Mouse (Mus musculus) kidney, postnatal 4 days (tissue): ENCODE measurements at regions not wholly inside any gene's neighbourhood (a gene's known extent, or its start where the extent isn't known, plus 50 kb on each side); places are given as distances from the start of the nearest gene placed in this dataset.

Source experiments
- DNase-seq, 2 experiments: peaks; one replicate each; pipeline ENCODE4 v3.0.0; 2021; ENCODE audit warnings: mixed read lengths in 2 of 2

DNA sequence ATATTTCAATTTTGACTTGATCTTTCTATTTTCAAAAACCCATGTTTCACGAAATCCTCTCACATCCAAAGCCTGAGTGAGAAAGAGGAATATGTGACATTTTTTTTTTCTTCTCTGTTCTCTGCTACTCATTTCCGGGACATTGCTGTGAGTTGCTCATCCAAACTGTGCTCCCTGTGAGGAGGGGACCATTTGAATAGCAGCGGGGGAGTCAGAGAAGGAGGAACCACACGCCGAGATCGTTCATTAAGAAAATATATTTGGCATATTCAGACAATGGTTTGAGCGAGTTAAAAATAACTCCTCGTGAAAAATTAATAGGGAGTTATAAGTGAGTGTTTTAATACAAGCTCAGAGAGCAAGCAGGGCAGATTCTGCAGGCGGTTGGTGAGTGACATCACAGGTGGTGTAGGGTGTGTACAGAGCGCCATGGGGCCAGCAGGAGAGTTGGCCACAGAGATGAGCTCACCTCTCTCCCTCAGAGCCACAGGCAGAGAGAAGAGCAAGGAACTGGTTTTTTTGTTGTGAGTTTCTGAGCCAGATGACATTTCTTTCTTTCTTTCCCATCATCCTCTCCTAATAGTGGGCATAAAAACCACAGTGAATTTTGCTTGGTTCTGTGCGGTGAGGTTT, 54.4 kb upstream of the Calcoco1 start:
- no peak for DNase-seq

DNA sequence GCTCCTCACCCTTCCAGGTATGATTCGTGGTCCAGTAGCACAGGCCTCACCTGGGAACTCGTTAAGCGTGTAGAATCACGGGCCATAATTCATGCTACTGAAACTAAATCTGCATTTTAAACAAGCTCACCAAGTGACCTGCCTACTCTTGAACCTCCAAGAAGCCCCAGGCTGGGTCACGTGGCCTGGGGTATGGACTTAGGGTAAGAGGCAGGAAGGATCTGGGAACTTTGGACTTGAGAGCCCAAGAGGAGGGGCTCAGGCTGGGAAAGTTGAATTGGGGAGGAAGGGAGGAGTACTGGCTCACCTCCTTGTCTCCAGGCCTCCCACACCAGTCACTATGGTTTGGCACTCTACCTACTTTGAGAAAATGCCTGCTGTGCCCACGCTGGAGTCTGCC, 58.6 kb upstream of the Calcoco1 start:
- peak; percentile 22 to 64 for DNase-seq

DNA sequence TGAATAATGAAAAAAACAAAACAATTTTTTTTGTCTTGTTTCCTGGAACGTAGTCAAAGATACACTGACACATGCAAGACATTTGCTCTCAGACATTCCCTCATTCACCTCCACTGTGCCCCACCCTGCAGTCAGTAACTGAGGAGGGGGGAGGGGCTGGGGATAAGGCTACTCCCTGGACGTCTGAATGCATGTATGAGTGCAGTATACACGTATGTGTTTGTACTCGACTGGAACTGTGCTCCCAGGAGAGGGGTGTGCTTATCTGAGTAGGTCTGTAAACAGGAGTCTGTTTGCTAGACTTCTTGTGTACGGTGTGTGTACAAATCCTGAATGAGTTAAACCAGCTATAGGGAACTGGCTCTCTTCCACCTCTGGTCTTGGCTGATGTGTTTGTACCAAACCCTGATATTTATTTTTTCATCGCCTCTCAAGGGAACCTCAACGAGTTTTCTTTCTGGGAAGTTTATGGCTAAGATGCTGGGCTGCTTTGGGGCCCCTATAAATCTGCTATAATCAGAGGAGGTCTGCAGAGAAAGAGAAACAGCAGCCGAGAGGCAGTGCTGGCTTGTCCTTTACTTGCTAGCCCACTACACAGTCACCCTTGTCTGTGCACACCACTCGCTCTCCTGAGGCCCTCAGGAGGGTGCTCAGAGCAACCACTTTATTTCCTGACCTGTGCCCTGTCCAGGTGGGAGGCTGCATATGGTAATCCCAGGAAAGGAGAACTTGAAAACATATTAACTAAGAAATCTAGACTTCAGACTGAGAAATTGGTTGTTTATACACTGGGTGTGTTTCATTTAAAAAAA, 61.2 kb upstream of the Calcoco1 start:
- DNase-seq = peak; percentile 28 to 50

DNA sequence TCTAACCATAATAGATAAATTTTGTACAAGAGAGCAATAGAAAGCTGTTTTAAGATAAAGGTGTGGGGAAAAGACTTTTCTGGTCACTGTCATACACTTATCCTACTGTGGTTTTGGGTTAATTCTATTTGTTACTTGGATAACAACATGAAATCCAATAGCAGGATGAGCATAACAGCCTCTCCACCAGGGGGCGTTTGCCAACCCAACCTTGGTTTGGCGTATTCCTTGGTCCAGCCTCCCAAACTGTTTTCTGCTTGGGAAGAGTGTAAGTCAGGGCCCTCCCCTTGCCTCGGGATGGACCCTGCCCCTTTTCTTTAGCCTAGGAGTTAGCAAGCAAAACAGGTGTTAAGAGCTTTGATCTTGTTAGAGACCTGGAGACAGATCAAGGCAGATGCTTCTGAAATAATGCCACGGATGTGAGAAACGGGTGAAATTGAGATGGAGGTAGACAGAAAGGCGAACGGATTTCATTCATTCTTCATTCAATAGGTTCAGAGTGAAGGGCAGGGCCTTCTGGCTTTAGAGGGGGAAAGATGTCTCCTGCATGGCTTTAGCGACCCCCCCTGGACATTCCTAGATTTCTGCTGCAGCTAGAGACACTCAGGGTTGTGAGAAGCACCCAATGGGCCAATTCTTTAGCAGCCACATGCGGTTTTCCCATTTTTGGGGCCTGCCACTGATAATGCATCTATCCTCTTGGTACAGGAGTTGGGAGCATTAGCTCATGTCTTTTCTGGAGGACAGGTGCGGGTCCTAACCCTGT, 63.3 kb upstream of the Calcoco1 start:
- peak; percentile 87 to 89 for DNase-seq

DNA sequence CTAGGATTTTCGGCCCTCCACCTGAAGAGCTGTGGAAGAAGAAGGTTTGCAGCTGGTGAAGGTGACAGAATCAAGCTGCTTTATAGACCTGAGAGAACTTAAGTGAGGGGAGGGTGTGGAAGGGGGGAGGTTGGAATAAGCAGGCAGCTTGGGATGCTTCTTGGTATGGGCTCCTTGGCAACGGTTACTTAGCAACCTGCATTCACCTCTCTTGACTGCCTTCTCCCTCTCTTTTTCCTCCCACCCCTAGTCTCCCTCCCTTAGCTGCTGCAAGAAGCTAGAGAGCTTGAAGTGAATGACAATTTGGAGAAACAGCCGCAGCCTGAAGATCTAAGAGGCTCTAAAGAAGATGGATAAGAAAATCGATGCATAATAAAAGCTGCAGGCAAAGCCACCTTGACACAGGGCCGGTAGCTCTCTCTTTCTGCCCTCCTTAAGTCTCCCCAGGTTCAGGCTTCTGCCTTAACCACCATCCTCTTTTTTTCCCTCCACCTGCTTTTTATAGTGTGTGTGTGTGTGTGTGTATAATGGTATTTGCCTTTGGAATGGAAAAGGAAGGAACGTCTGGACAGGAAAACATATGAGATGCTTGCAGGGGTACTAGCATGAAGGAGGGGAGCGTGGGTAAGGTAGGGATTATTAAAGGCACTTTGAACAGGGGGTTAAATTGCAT, 67.0 kb upstream of the Calcoco1 start:
- DNase-seq = no peak

DNA sequence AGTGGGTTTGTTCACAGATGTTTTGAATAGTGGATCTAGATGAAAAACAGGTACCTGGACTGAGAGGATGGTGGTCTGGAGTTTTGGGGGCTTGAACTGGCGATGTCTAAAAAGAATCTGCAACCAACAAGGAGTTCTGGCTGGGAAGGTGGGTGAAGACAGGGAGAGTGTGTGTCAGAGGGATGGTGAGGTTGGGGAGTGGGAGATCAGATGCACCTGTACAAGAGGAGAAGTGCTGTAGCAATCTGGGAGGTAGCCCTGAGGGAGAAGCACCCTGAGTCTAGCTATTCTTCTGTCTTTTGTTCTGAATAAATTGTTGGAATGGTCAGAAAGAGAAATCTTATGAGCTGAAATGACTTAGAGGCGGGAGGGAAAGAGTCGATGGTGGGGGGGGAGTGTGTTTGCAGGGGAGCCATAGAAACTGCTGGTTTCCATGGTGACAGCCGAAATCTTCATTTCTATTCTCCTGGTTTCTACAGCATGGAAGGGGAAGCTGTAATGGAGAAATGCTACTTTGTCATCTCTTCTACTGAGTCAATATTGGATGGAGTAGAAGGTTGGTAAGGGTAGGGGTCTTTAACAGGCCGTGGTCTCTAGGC, 75.1 kb upstream of the Calcoco1 start:
- no peak for DNase-seq

DNA sequence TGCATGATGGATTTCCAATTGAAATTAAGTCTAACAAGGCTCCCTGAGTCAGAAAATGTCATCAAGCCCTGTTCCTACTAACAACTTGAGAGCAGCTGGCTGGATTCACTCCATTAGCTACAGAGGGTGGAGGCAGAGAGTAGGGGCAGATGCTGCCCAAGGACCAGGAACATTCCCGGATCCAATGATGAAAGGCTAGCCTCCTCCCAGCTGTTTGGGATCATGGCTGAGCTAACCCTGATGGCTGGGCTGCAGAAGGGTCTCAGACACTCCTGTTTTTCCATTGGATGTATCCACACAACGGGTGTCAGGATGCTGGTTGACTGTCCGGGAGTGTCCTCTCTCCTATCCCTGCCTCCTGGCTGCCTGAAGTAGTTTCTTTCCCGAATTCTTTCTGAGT, 78.1 kb upstream of the Calcoco1 start:
- DNase-seq = no peak

DNA sequence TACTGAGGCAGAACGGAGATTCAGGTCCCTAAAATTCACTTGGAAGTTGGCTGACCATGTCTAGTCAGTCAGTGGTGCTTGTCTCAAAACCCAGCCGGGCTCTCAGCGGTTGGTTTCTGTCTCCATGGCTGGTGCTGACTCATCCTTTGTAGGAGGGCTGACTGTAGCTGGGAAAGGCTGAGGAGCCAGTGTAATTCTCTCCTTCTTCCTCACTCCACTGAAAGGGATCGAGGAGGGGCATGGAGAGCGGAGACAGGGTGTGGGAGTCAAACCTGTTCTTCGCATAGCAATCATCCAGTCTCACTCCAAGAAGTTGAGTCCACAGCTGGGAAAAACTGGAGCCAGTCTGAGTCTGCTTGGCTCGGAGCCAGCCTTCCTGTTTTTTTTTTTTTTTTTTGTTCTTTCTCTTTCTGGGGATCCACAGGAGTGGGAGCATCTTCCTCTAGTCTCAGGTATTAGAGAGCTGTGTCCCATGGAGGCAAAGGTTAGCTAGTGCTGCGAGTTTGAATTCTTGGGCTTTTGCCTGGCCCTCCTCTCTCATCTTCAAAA, 80.4 kb upstream of the Calcoco1 start:
- DNase-seq = peak; percentile 9 to 47

DNA sequence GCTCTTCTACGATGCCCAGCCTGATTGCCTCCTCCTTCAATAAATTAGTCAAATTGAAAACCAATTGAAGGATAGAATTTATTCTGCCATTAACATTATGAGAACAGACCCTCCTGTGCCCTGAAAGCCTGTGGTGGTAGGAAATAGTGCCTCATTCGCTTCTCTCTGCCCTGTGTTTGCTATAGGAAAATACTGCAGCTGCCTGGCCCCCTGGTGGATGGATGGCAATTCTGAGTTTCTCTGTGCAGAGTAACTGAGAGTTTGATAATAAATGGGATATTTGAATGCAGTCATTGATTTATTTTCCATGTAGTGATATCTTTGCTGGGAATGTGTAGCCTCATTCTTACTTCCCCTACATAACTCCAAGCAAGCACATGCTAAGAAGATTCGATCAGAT, 85.4 kb upstream of the Calcoco1 start:
- DNase-seq = peak; percentile 58 to 67

DNA sequence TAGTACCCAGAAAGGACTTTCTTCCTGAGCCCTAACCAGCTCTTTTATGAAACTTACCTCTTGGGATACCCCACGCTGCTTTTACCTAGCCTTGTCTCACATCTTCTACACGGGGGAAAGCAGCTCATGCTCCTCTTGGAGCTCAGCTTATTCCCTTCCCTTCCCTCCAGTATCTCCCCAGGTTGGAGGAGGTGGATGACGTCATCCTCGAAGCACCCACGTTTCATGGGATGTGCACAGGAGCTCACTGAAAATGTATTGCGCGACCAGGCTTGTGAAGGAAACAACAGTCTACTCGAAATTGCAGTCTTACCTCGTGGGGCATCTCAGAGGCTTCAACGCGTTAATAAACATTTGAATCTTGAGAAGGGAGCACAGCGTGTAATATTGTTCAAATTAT, 97.2 kb upstream of the Calcoco1 start:
- DNase-seq = no peak

DNA sequence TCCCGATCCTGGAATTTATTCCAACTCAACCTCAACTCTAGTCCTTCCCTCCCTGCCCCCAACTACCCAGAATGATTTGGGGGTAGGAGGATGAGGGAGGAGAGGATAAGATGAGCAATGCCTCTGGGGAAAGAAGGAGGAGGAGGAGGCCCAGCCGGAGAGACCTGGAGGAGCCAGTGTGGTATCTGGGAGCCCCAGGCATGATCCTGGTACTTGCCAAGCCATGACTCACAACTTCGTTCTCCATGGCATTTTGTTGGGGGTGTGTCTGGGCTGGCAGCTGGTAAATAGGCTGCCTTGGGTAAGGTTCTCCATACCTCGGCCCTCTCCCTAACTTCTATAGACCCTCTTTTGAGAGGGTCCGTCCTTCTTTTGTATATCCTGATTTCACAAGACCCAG, 81.2 kb upstream of the Hoxc13 start:
- no peak for DNase-seq

DNA sequence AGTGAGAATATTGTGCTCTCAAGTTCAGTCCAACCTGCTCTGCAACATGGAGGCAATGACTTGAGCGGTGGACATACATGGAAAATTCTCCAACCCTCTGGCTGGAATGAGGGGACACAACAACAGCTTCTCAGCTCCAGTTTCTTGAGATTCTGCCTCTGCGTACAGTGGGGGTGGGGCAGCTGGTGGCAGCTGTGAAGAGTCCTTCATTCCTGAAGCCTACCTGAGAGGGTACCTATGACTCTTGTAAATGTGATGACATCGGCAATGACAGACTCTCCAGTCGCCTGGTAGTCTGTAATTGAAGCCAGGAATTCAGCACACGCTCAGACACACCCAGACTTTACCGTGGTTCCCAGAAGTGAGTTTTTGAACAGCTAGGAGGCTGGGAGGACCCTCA, 58.5 kb upstream of the Hoxc13 start:
- DNase-seq = no peak

DNA sequence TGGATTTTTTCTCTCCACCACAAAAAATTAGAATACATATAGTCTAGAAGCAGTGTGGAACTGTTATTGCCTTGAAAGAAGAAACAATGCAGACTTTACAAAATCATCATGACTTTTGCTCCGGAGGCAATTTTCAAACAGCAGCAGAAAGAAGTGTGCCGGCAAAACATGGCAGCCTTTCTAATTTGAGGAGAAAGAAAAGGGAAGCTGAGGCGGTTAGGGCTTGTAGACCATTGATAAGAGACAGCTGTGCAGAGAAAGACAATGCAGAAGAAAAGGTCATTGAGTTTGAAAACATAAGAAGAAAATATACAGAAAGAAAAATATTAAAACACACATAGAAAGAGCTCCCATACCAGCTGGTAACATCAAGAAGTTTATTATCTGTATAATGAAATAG, 54.1 kb upstream of the Hoxc13 start:
- no peak for DNase-seq
